8 mouse cellular contexts compared by ENCODE assay signal in the genomic region with DNA sequence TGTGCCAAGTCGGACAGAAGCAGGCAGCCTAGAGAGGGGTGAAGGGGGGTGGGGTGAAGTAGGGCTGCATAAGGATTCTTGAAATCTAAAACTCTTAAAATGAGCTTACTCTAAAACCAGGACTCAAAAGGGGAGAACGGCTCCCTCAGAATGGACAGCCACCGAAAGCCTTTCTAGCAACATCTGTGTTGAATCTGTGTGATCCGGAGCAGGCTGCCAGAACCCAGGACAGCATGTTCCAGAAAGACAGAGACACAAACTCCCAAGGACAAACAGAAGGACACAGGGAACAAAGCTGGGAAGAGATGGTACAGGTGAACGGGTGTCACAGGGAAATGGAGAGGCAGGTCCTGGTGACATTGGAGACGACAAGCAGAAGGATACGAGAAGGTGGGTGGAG. TPM values are rescaled to one million over a fixed set of nuclear protein-coding genes. Genes with fewer than 3 reads are reported as not detected.
DNase-seq lines count a peak whose midpoint lies in the region; ATAC-seq lines count a peak whose summit lies in the region.

No protein-coding gene starts in this region.

- no peaks in the 10 kb centered on the region for H3K9me3 ChIP-seq in megakaryocyte, embryonic 14.5 days
- H3K9me3 ChIP-seq in stomach, embryonic 15.5 days: no peaks in the 10 kb centered on the region
- no peaks in the 10 kb centered on the region for H3K9me3 ChIP-seq in forebrain, embryonic 11.5 days (ENCODE audit: control insufficient read depth, low read length)

- ATAC-seq in megakaryocyte, adult 5-6 weeks (ENCODE audit: poor library complexity, severe bottlenecking): no peak
- no peak for ATAC-seq in stomach, embryonic 15.5 days (ENCODE audit: insufficient read depth, low FRiP score, low read depth)
- ATAC-seq in forebrain, embryonic 11.5 days (replicated peaks; ENCODE audit: low FRiP score): no peak

- H3K27me3 ChIP-seq in megakaryocyte, embryonic 14.5 days (replicated peaks): no peaks in the 10 kb centered on the region
- H3K27me3 ChIP-seq in stomach, embryonic 15.5 days (replicated peaks): no peaks in the 10 kb centered on the region
- H3K27me3 ChIP-seq in forebrain, embryonic 11.5 days (ENCODE audit: control insufficient read depth, insufficient read depth, low read length): no peaks in the 10 kb centered on the region

- H3K27ac ChIP-seq in stomach, embryonic 15.5 days: 0 out of 2 replicates have a peak overlapping the region, but pooled peaks have one; percentile 90
- no peak overlapping the region for H3K27ac ChIP-seq in forebrain, embryonic 11.5 days (ENCODE audit: low read depth, low read length)

- H3K9ac ChIP-seq in stomach, embryonic 15.5 days: no peak overlapping the region
- no peak overlapping the region for H3K9ac ChIP-seq in forebrain, embryonic 11.5 days (ENCODE audit: low read length)

- H3K36me3 ChIP-seq in megakaryocyte, embryonic 14.5 days (replicated peaks; ENCODE audit: low read length): peaks cover 98% of the 10 kb centered on the region
- H3K36me3 ChIP-seq in stomach, embryonic 15.5 days: peaks cover 5% of the 10 kb centered on the region; the same call in 1 of the 2 replicates
- no peaks in the 10 kb centered on the region; the same call in 1 of the 2 replicates for H3K36me3 ChIP-seq in forebrain, embryonic 11.5 days (ENCODE audit: control insufficient read depth, insufficient read depth, low read length)

- WGBS in stomach, embryonic 15.5 days: 61% methylated on average over 7 of the region's 7 CpGs
- 81% methylated on average over 7 of the region's 7 CpGs for WGBS in forebrain, embryonic 11.5 days

- peak; percentile 65 for DNase-seq in adrenal gland, postnatal 14 days
- no peak for DNase-seq in adrenal gland, postnatal 25 days
- DNase-seq in kidney, adult 9 months: peak; percentile 61
- DNase-seq in ovary, adult 18-20 months (ENCODE audit: low spot score): no peak
- DNase-seq in forebrain, embryonic 11.5 days (ENCODE audit: low spot score): no peak

- no peak overlapping the region for H3K4me2 ChIP-seq in stomach, embryonic 15.5 days
- H3K4me2 ChIP-seq in forebrain, embryonic 11.5 days (ENCODE audit: low read depth, low read length, severe bottlenecking): no peak overlapping the region

- H3K4me3 ChIP-seq in megakaryocyte, embryonic 14.5 days (replicated peaks): peak overlapping the region; percentile 62
- H3K4me3 ChIP-seq in stomach, embryonic 15.5 days (replicated peaks): no peak overlapping the region
- no peak overlapping the region for H3K4me3 ChIP-seq in forebrain, embryonic 11.5 days (ENCODE audit: low read depth, low read length)

- H3K4me1 ChIP-seq in megakaryocyte, embryonic 14.5 days: peaks cover 97% of the 10 kb centered on the region
- peaks cover 71% of the 10 kb centered on the region for H3K4me1 ChIP-seq in stomach, embryonic 15.5 days
- H3K4me1 ChIP-seq in forebrain, embryonic 11.5 days (replicated peaks; ENCODE audit: control insufficient read depth, insufficient read depth, low read length): peaks cover 36% of the 10 kb centered on the region

RNA-seq across cellular contexts. Expression of a gene that starts 25.6 kb away (rescaled TPM):
- 45.8 and 59.2 TPM in 2 replicates for total RNA-seq in adrenal gland, postnatal 14 days (2021)
- total RNA-seq in adrenal gland, postnatal 25 days (2021): 57.4 and 73.1 TPM in 2 replicates
- 41.0 and 57.7 TPM in 2 replicates for polyA plus RNA-seq in megakaryocyte, embryonic 14.5 days (2012; ENCODE audit: insufficient read depth, low replicate concordance)
- 26.9 and 37.5 TPM in 2 replicates for total RNA-seq in megakaryocyte, adult 5-6 weeks (2015)
- 26.7 and 28.3 TPM in 2 replicates for total RNA-seq in megakaryocyte, adult 5-6 weeks (2017)
- polyA plus RNA-seq in stomach, embryonic 15.5 days (2015; fragmentation: Nextera tagmentation; extraction: Ambion mirVana): 53.6 and 54.5 TPM in 2 replicates
- polyA plus RNA-seq in forebrain, embryonic 11.5 days (2014; fragmentation: Nextera tagmentation; extraction: Ambion mirVana): 54.3 and 61.5 TPM in 2 replicates

Comparison
In these comparisons a context has a peak if more than half of its experiments do, and no peak if none do; other contexts are left out.
1. DNase-seq: peak in adrenal gland, postnatal 14 days (single experiment) and kidney, adult 9 months (single experiment); none in adrenal gland, postnatal 25 days (single experiment), ovary, adult 18-20 months (single experiment) and forebrain, embryonic 11.5 days (single experiment).